Mouse (Mus musculus): ENCODE measurements around the gene Hnrnpll.

GRCm38 (mm10) chr17:79992114-79992513 is 70.0 kb downstream of the Hnrnpll start:
- TF ChIP-seq CTCF (IDR thresholded peaks at IDR 0.05; ENCODE audit: low read depth, low read length) (no peak), POLR2A (IDR thresholded peaks at IDR 0.05; ENCODE audit: extremely low read depth, insufficient read depth, low read length) (no peak)

Data from liver, adult 2 months (tissue).